Mouse (Mus musculus) MEL (cell line): ENCODE results near the gene Inpp4a.

ENCODE experiments used
- CTCF ChIP-seq, 3 experiments: IDR thresholded peaks in 2 of 3; conservative IDR thresholded peaks in 1 of 3; 2 replicates each; pipeline ENCODE4 v1.5.1; 2011 to 2012; ENCODE audit warnings: low read length in 3 of 3, low read depth in 2 of 3, mild to moderate bottlenecking in 2 of 3, improper control_type of control experiment in 1 of 3, inconsistent platforms in 1 of 3, mixed read lengths in 1 of 3, moderate library complexity in 1 of 3; ENCODE audit not compliant: control insufficient read depth in 1 of 3, insufficient read depth in 1 of 3, poor library complexity in 1 of 3, severe bottlenecking in 1 of 3
- HCFC1 ChIP-seq: IDR thresholded peaks from 2 replicates; pipeline ENCODE4 v1.6.1; 2012; ENCODE audit warnings: low read depth, mild to moderate bottlenecking, inconsistent platforms, low read length, improper control_type of control experiment, moderate library complexity
- TAL1 ChIP-seq: IDR thresholded peaks from 2 replicates; pipeline ENCODE4 v1.6.1; 2012; ENCODE audit warnings: mild to moderate bottlenecking, inconsistent platforms, low read length, moderate library complexity, mixed read lengths

GRCm38 (mm10) chr1:37336794-37337193 is 37.1 kb downstream of the Inpp4a start:
- TF ChIP-seq HCFC1, result no peak
- TF ChIP-seq TAL1, result no peak
- TF ChIP-seq CTCF (IDR thresholded peaks at IDR 0.05 in 2 of 3, conservative IDR thresholded peaks at IDR 0.05 in 1 of 3; ENCODE audit: control insufficient read depth in 1 of 3, insufficient read depth in 1 of 3, low read depth in 2 of 3, low read length in 3 of 3, poor library complexity in 1 of 3, severe bottlenecking in 1 of 3), result no peak
